Mouse (Mus musculus) G1E (cell line): ENCODE data around the gene E330017A01Rik.

Source experiments
- CTCF ChIP-seq: IDR thresholded peaks from 2 replicates; pipeline ENCODE4 v1.5.1; 2012; ENCODE audit warnings: low read depth, low read length, inconsistent platforms, mixed read lengths
- GATA1 ChIP-seq: IDR thresholded peaks from 2 replicates; pipeline ENCODE4 v1.6.1; 2012; ENCODE audit warnings: borderline replicate concordance, low read length, inconsistent platforms, mixed read lengths
- POLR2AphosphoS5 ChIP-seq: IDR thresholded peaks from 2 replicates; pipeline ENCODE4 v1.6.1; 2012; ENCODE audit warnings: low read depth, low read length, inconsistent platforms; ENCODE audit not compliant: insufficient replicate concordance
- TAL1 ChIP-seq: conservative IDR thresholded peaks from 2 replicates; pipeline ENCODE4 v1.6.1; 2012; ENCODE audit warnings: low read depth, low read length, inconsistent platforms, mixed read lengths

DNA sequence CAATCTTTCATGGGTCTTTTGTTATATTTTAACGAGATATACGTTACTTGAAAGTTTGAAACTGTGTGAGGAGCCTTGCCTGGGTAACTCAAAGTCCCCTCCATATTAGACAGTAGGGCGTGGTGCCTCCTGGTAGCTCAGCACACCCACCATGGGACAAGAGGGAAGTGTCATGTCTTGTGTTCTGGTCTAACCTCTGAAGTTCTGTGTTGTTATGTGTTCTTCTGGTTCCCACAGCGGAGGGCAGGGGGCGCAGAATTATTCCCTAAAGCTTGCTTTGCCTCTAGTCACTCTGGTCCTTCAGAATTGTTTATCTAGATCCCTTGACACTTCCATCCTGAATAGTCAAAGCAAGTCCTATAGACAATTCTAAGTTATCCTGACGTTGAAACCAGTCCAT, 43.5 kb upstream of the E330017A01Rik start:
- TF ChIP-seq CTCF (no peak), GATA1 (no peak), POLR2AphosphoS5 (peak; percentile 82; the same call in 1 of the 2 replicates), TAL1 (no peak)
